ENCODE assay signal across 13 mouse cellular contexts in genomic region chr10:80608435-80608834, GRCm38 (mm10).
"Had no signal": no experiment of that assay in that cellular context is flagged by ENCODE, and none has a peak within 500 bp of the region (broad histone marks: within the 10 kb centered on the region; RNA-seq: fewer than 3 reads in every experiment).

No protein-coding gene starts in this region.

- ATAC-seq: midbrain, embryonic 16.5 days had no signal

- DNase-seq: kidney, adult 18-20 months; kidney, postnatal 14 days; left cerebral cortex, postnatal 4 days; lung, embryonic 14.5 days; lung, postnatal 14 days; right cerebral cortex, adult 18-20 months; right cerebral cortex, postnatal 25 days; thymus, adult 18-20 months had no signal

- H3K27me3 ChIP-seq: kidney, embryonic 15.5 days; limb, embryonic 15.5 days; liver, embryonic 15.5 days; midbrain, embryonic 12.5 days had no signal

- H3K4me2 ChIP-seq: kidney, embryonic 15.5 days; limb, embryonic 15.5 days; liver, embryonic 15.5 days; lung, embryonic 14.5 days; midbrain, embryonic 12.5 days had no signal

- H3K9ac ChIP-seq: kidney, embryonic 15.5 days; limb, embryonic 15.5 days; liver, embryonic 15.5 days; lung, embryonic 14.5 days; midbrain, embryonic 12.5 days had no signal

- H3K4me3 ChIP-seq: kidney, embryonic 15.5 days; limb, embryonic 15.5 days; liver, embryonic 15.5 days; midbrain, embryonic 12.5 days had no signal

- H3K9me3 ChIP-seq: kidney, embryonic 15.5 days; limb, embryonic 15.5 days; liver, embryonic 15.5 days; midbrain, embryonic 12.5 days had no signal

- H3K27ac ChIP-seq: kidney, embryonic 15.5 days; limb, embryonic 15.5 days; liver, embryonic 15.5 days; midbrain, embryonic 12.5 days had no signal
